In the genomic region with DNA sequence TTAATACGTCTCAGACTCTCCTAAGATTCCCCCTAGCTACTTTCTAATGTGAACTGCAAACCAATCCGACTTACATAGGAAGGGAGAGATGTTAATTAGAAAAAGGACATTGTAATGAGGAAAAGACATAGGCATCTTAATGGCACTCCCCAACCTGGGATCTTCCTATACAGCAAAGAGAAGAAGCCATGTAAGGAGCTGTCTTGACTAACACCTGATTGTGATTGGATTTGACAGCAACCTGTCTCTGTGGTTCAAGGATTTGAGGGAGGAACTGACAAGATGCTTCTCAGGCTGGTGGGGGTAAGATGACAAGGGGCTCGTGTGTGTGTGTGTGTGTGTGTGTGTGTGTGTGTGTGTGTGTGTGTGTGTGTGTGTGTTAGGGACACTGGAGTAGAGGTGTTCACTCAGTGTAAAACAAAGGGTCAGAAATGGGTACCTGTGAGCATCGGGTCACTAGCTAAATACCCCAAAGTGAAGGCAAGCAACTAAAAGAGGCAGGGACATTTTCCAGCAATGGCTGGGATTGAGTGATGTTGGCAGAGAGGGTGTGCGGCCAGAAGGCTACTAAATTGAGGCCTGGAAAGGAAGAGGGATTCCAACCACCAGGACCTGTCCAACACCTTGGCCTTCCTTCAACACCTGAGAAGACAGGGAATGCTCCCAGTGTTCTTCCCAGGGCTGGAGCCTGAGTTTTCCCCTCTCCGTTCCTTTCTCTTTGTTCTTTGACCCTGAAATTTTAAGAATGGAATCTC, we compare ENCODE assay signal across 7 mouse cellular contexts. TPM values are rescaled to one million over a fixed set of nuclear protein-coding genes. Genes with fewer than 3 reads are reported as not detected.
DNase-seq lines count a peak whose midpoint lies in the region; ATAC-seq lines count a peak whose summit lies in the region.

No protein-coding gene starts in this region.

- H3K27ac ChIP-seq in kidney, embryonic 15.5 days, result no peak overlapping the region
- H3K27ac ChIP-seq in hindbrain, embryonic 15.5 days (replicated peaks), result peak overlapping the region; percentile 82; the same call in 1 of the 2 replicates
- H3K27ac ChIP-seq in neural tube, embryonic 15.5 days (replicated peaks), result no peak overlapping the region; the same call in 1 of the 2 replicates

- no peak for ATAC-seq in kidney, embryonic 15.5 days (replicated peaks; ENCODE audit: low FRiP score)
- no peak for ATAC-seq in hindbrain, embryonic 15.5 days (ENCODE audit: low FRiP score, low read depth)
- no peak for ATAC-seq in neural tube, embryonic 15.5 days (ENCODE audit: low FRiP score)
- ATAC-seq in megakaryocyte progenitor cell, adult 5-6 weeks (replicated peaks; ENCODE audit: poor library complexity), result no peak

- H3K36me3 ChIP-seq in kidney, embryonic 15.5 days, result no peaks in the 10 kb centered on the region
- no peaks in the 10 kb centered on the region for H3K36me3 ChIP-seq in hindbrain, embryonic 15.5 days
- H3K36me3 ChIP-seq in neural tube, embryonic 15.5 days, result no peaks in the 10 kb centered on the region

- H3K4me2 ChIP-seq in kidney, embryonic 15.5 days, result peak overlapping the region; percentile 96
- H3K4me2 ChIP-seq in hindbrain, embryonic 15.5 days, result peak overlapping the region; percentile 91
- peak overlapping the region; percentile 97 for H3K4me2 ChIP-seq in neural tube, embryonic 15.5 days

- no peak overlapping the region for H3K9ac ChIP-seq in kidney, embryonic 15.5 days
- H3K9ac ChIP-seq in hindbrain, embryonic 15.5 days, result peak overlapping the region; percentile 64; the same call in 1 of the 2 replicates
- H3K9ac ChIP-seq in neural tube, embryonic 15.5 days (replicated peaks), result no peak overlapping the region

- WGBS in kidney, embryonic 15.5 days, result 33% methylated on average over 6 of the region's 6 CpGs
- 40% methylated on average over 6 of the region's 6 CpGs for WGBS in hindbrain, embryonic 15.5 days
- WGBS in neural tube, embryonic 15.5 days, result 48% methylated on average over 6 of the region's 6 CpGs

- no peaks in the 10 kb centered on the region for H3K9me3 ChIP-seq in kidney, embryonic 15.5 days (replicated peaks)
- no peaks in the 10 kb centered on the region for H3K9me3 ChIP-seq in hindbrain, embryonic 15.5 days
- no peaks in the 10 kb centered on the region for H3K9me3 ChIP-seq in neural tube, embryonic 15.5 days (replicated peaks)

- H3K27me3 ChIP-seq in kidney, embryonic 15.5 days, result peaks cover 35% of the 10 kb centered on the region
- no peaks in the 10 kb centered on the region for H3K27me3 ChIP-seq in hindbrain, embryonic 15.5 days
- no peaks in the 10 kb centered on the region for H3K27me3 ChIP-seq in neural tube, embryonic 15.5 days (replicated peaks)

- DNase-seq in kidney, postnatal 10 days, result no peak
- peak; percentile 59 to 62 for DNase-seq in cerebellum, postnatal 10 days
- no peak for DNase-seq in thymus, postnatal 36 days

- H3K4me1 ChIP-seq in kidney, embryonic 15.5 days, result peaks cover 21% of the 10 kb centered on the region
- H3K4me1 ChIP-seq in hindbrain, embryonic 15.5 days (replicated peaks), result 0 out of 2 replicates have a peak, but pooled peaks cover 6% of the 10 kb centered on the region
- H3K4me1 ChIP-seq in neural tube, embryonic 15.5 days, result peaks cover 6% of the 10 kb centered on the region; the same call in 1 of the 2 replicates

- H3K4me3 ChIP-seq in kidney, embryonic 15.5 days (replicated peaks), result no peak overlapping the region
- peak overlapping the region; percentile 75 for H3K4me3 ChIP-seq in hindbrain, embryonic 15.5 days
- H3K4me3 ChIP-seq in neural tube, embryonic 15.5 days (replicated peaks), result peak overlapping the region; percentile 74

RNA-seq across cellular contexts. Expression of gene Ntng1, which starts 0.7 kb away (rescaled TPM):
- polyA plus RNA-seq in kidney, embryonic 15.5 days (2015; fragmentation: Nextera tagmentation; extraction: Ambion mirVana), result 2.4 and 4.1 TPM in 2 replicates
- 18.9 and 21.8 TPM in 2 replicates for polyA plus RNA-seq in hindbrain, embryonic 15.5 days (2015; fragmentation: Nextera tagmentation; extraction: Ambion mirVana)
- polyA plus RNA-seq in neural tube, embryonic 15.5 days (2015; fragmentation: Nextera tagmentation; extraction: Ambion mirVana), result 20.9 and 25.4 TPM in 2 replicates
- total RNA-seq in megakaryocyte progenitor cell, adult 5-6 weeks (2015), result not detected in 2 replicates
- not detected in 2 replicates for total RNA-seq in megakaryocyte progenitor cell, adult 5-6 weeks (2017)

Comparison
In these comparisons a context has a peak if more than half of its experiments do, and no peak if none do; other contexts are left out.
1. DNase-seq: peak in cerebellum, postnatal 10 days (2 of 2); none in kidney, postnatal 10 days (single experiment) and thymus, postnatal 36 days (0 of 2).
2. Peak in every context shown above with its lines, with median percentiles within 50 percentile points of each other: H3K4me2 ChIP-seq.